ENCODE assay signal across 25 mouse cellular contexts in genomic region chr5:86792249-86792648, GRCm38 (mm10). TPM values are rescaled to one million over a fixed set of nuclear protein-coding genes. Genes with fewer than 3 reads are reported as not detected.
"Had no signal": no experiment of that assay in that cellular context is flagged by ENCODE, and none has a peak within 500 bp of the region (broad histone marks: within the 10 kb centered on the region; RNA-seq: fewer than 3 reads in every experiment).

No protein-coding gene starts in this region.

- ATAC-seq: forebrain, embryonic 13.5 days; forebrain, embryonic 14.5 days; forebrain, embryonic 15.5 days; forebrain, embryonic 16.5 days; forebrain, postnatal 0 days had no signal

- DNase-seq: cerebellum, adult 2 months; cerebellum, adult 8-10 months; cerebellum, adult 9-10 months; cerebellum, postnatal 10 days; cerebellum, postnatal 14 days; cerebellum, postnatal 25 days; cerebellum, postnatal 36 days; embryo, embryonic 11 days; forebrain, postnatal 0 days; gastrocnemius, adult 2 months; gastrocnemius, postnatal 10 days; gastrocnemius, postnatal 14 days; gastrocnemius, postnatal 25 days; gastrocnemius, postnatal 36 days; heart, adult 18-20 months; heart, adult 2 months had no signal

RNA-seq across cellular contexts. Expression of gene Tmprss11e, which starts 46.6 kb away (rescaled TPM):
- total RNA-seq: gastrocnemius, adult 18-20 months; gastrocnemius, adult 2 months; gastrocnemius, adult 8-10 months; gastrocnemius, postnatal 10 days; gastrocnemius, postnatal 14 days; gastrocnemius, postnatal 25 days; gastrocnemius, postnatal 36 days; gastrocnemius, postnatal 4 days; granulocyte monocyte progenitor cell, adult 5-6 weeks; heart, adult 18-20 months; heart, adult 2 months; heart, adult 8-10 months had no signal
